Mouse (Mus musculus): ENCODE measurements at regions not wholly inside any gene's neighbourhood (a gene's known extent, or its start where the extent isn't known, plus 50 kb on each side); places are given as distances from the start of the nearest gene placed in this dataset.
A peak's percentile ranks its signal among the peaks of the same experiment; 100 is the strongest.

DNA sequence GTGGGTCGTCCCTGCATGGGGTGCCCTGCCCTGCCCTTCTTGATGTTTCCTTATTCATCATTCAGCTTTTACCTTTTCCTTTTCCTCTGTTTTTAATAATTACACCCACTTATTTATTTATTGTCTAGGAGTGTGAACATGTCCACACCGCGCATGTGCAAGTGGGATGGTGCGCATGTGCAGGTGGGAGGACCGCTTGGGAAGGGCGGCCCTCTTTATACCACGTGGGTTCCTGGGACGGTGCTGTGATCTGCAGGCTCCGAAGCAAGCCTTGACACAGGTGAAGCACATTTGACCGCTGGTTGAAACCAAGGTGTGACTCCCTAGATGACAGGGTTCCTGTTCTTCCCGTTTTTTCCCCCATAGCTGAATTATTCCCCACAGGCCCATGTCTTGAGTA is 60.0 kb downstream of the Syf2 start:
- intact Hi-C loops (cut with DNase I), result no loop called here
- no peak for DNase-seq (ENCODE audit: extremely low spot score in 1 of 2, low spot score in 2 of 2)

DNA sequence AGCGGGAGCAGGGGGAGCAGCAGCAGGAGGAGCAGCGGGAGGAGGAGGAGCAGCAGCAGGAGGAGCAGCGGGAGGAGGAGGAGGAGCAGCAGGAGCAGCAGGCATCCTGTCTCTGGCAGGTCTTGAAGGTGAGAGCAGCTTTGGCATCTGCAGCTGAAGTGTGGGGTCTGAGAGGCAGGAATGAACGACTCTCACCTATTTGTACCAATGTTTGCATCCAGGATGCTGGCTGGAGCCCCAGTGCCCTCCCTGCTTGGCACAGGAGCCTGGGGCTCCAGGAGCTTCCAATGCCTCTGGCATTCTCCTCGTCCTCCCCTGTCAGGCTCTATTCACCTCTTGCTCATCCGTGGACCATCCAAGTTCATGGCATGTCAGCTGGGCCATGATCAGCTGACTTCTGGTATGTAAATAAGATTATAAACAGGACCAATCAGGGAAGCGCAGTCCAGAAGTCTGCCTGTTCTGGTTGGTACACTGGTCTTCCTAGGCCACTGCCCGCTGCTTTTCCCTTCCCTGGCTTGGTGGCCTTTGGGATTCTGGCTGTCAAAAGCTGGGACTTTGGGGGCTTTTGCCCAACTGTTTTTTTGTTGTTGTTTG is 62.9 kb downstream of the Syf2 start:
- no peak for DNase-seq (ENCODE audit: extremely low spot score in 1 of 2, low spot score in 2 of 2)
- intact Hi-C loops (cut with DNase I), result no loop called here

DNA sequence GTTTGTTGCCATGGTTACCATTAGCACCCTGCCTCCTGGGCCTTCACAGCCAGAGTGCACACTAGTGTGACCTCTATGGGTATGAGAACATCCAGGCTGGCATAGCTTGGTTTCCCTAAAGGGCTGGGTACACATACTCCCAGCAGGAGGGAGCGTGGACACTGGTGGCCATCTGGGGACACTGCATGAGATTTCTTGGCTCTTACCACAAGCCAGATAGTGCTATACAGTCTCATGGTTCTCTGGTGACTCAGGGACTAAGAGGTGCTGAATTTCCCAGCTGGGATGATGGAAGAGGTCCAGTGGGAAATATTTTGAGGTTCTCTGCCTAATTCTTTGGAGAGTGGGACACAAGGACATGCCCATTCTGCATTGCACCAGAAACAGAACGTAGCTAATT is 63.5 kb downstream of the Syf2 start:
- DNase-seq (ENCODE audit: extremely low spot score in 1 of 2, low spot score in 2 of 2), result no peak
- intact Hi-C loops (cut with DNase I), result no loop called here

DNA sequence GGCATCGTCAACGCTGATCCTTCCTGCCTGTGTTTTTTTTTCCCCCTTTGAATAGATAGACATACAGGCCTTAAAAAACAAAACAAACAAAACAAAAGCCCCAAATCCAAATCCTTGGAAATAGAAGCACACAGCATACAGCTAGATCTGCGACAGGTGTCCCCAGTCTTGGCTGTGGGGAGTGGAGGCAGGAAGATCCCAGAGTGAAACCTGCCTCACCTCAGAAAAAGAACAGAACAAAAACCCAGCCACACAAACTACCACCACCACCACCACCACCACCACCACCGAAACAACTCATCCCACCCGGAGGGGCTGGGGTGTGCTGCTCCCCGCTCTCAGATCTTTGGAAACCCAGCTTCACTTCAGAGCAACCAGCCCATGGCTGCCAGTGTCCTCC is 64.0 kb downstream of the Syf2 start:
- intact Hi-C loops (cut with DNase I), result no loop called here
- no peak for DNase-seq (ENCODE audit: extremely low spot score in 1 of 2, low spot score in 2 of 2)

DNA sequence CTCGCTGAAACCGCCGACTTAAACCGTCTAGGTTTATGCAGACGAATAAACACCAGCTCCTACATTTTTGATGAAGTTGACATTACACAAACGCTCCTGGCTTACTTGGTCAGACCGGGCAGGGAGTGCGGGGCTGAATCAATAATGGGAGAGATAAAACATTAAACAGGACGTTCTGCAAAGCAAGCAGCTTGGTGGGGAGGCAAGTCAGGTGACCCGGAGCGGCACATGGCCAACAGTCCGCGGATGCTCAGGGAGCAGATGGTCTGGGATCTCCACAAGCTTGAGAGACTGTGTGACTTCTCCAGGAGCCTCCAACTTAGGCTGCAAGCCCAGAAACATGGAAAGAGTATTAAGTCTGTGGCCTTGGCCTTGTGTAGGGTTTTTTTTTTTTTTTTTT is 64.4 kb downstream of the Syf2 start:
- DNase-seq (ENCODE audit: extremely low spot score in 1 of 2, low spot score in 2 of 2), result peak in 1 of 2 experiments; percentile 69
- intact Hi-C loops (cut with DNase I), result no loop called here

DNA sequence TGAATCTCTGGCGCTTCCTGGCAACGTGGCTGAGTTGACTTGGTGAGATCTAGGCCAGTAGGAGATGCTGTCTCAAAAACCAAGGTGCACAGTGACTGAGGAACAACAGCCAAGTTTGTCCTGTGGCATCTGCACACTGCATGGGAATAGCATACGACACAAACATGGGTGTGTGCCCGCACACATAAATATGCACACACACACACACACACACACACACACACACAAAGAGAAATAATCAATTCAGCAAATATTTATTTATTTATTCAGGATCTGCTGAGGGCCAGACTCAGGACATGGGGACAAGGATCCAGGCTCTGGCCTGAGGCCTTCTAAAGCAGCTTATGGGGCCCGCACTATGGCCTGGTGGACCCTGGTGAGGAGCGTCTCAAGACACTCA is 65.4 kb downstream of the Syf2 start:
- intact Hi-C loops (cut with DNase I), result no loop called here
- no peak for DNase-seq (ENCODE audit: extremely low spot score in 1 of 2, low spot score in 2 of 2)

DNA sequence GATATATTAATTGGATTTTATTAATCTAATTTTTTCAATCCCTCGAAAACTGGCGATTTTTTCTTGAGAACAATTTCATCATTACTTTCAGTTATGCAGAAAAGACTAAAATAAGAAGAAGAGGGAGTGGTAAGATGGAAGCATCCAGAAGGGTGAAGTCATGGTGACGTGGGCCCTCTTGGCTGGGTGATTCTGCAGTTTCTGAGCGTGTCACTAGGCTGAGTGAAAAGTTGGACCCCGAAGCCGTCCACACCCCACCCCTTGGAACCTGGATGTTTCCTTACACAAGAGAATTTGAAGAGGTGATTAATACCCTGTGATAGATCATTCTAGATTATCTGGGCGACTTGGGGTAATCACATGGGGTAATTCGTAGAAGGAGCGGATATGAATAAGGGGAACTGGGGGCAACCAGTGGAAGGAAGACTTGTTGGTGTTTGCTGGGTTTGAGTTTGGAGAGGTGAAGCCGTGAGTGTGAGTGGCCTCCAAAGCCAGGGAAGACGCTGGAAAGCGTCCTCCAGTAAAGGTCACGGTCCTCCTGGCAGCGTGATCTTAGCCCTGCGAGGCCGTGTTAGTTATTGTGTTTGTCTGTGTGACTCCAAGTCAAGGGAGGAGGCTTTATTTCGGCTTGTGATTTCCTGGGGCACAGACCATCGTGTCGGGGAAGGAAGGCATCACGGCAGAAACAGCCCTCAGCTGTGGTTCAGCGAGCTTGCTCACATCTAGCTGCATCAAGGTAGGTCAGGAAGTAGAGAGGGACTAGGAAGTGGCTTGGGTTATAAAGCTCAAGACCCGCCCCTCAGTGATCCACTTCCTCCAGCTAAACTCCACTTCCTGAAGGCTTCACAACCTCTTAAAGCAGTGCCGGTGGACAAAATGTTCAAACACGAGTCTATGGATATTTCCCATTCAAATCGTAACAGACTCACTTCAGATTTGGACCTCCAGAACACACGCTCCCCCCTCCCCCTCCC is 67.0 kb downstream of the Syf2 start:
- intact Hi-C loops (cut with DNase I), result no loop called here
- no peak for DNase-seq (ENCODE audit: extremely low spot score in 1 of 2, low spot score in 2 of 2)

DNA sequence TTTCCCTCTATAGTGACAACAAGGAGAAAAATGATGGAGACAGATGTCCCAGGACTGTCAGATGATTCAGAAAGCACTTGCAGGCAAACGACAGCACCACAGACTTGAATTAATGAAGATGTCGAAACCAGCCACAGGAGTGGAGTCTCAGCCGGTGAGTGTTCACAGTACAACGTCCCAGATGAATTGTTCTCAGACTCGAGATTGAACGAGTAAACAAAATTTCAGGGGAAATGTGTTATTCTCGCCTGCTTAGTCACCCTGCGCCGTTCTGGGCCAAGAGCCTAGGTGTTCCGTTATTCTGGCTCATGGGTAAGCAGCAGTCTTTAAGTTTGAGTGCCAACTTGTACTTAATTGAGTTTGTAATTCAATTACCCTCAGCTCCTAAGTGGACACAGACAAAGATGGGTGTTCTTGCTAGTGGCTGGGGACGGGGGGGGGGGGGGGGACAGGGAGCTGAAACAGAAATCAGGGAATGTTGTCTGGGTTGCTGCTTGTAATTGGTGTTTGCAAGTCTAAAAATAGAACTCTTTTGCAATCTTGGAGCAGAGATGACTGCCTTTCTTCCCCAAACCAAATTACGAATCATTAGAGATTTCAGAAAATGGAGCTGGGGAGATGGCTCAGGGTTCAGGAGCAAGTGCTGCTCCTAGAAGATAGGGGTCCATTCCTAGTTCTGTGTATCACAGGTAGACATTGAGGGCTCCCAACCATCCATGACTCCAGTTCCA is 68.4 kb downstream of the Syf2 start:
- DNase-seq (ENCODE audit: extremely low spot score in 1 of 2, low spot score in 2 of 2), result no peak
- intact Hi-C loops (cut with DNase I), result no loop called here

DNA sequence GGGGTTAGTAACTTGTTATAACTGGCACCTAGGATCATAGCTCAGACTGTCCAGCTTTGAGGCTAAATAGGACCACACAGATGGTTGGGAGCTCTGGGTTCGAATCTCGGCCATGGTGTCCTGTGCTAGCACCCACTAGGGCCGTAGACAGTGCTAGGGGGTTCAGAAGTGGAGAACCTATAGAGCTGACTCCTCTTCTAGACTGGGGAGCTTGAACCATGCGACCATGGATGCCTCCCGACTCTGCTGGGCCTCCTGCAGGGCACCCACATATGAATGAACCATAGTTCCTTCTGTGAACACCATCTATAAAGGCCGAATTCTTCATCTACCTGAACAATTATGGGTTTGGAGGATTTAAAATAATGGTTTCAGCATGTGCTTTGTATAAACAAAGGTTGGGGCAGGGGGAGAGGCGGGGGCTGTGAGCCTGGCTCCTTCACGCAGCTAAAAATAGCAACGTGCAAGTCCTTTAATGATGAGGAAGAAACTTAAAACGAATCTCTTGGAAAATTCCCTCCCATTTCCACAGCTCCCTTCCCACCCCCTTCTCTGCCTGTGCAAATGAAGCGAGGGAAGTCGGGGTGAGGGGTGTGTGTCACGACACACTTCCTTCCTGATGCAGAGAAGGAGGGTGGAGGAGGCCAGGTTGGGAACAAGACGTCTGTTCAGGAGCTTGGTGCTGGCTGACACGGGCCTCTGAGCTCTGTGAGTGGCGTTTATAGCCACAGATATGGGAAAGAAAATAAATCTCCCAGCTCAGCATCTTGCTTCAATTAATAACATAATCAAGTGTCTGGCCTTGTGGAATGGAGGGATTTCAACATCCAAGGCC is 71.6 kb downstream of the Syf2 start:
- intact Hi-C loops (cut with DNase I), result no loop called here
- no peak for DNase-seq (ENCODE audit: extremely low spot score in 1 of 2, low spot score in 2 of 2)

DNA sequence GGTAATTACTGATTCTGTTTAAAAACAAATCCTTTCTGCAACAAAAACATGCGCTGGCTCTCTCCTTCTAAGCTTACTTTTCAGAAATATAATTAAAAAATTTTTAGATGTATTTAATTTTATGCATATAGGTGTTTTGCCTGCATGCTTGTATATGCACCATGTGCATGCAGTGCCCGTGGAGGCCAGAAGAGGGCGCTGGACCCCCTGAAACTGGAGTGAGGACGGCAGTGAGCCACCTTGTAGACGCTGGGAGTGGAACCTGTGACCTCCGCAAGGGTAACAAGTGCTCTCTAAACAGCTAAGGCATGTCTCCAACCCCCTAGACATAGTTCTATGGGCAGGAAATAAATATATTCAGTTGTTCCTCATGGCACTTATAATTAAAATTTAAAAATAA is 80.7 kb downstream of the Syf2 start:
- intact Hi-C loops (cut with DNase I), result no loop called here
- no peak for DNase-seq (ENCODE audit: extremely low spot score in 1 of 2, low spot score in 2 of 2)

DNA sequence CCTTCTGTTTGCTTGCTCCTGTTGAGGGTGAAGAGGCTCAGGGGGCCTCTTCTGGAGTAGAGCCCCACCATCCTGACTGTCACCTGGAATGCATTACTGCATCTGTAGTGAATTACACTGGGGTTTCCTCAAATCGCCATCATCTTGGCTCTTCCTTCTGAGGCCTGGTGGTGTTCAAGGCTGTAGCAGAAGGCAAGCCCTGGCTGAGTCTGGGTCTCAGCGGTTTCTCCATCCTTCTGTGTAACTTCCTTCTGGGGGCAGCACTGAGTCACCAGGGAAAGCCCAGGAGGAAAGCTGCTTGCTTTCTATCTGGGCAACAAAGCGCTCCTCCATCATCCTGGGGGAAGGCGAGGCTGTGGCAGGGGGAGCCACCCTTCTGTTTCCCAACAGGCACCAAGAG is 82.2 kb downstream of the Syf2 start:
- DNase-seq (ENCODE audit: extremely low spot score in 1 of 2, low spot score in 2 of 2), result no peak

DNA sequence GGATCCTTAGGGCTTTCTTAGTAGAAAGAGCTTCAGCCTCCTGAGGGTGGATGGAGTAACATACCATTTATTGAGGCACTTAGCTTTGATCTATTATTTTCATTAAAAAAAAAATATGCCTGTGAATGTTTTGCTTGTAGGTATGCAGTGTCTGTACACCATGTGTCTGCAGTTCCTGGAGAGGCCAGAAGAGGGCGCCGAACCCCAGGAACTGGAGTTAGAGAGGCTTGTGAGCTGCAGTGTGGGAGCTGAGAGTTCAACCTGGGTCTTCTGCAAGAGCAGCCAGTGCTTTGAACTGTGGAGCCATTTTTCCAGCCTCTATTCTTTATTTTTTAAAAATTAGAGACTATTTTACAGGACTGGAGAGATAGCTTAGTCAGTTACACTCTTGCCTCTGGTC is 83.2 kb downstream of the Syf2 start:
- DNase-seq (ENCODE audit: extremely low spot score in 1 of 2, low spot score in 2 of 2), result no peak
- intact Hi-C loops (cut with DNase I), result no loop called here

More for the DNA sequence above, 82.2 kb downstream of the Syf2 start:
- intact Hi-C loops (cut with DNase I), result no loop called here

DNA sequence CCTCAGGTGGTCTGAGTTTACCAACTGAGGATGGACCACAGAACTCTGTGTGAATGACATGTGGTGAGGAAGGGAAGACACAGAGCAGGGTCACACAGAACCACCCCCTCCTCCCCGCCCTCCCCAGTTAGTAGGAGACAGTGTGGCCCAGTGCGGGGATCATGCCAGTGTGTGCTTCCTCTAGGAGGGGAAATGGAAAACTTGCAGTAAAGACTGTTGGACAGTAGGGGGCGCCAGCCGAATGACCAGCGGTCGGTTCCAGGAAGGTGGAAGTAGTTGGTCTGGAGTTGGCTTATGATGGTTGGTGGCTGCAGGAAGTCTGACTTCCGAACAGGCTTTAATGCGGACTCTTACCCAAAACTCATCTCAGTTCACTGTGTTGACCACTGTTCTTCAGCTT is 87.3 kb downstream of the Syf2 start:
- peak in 1 of 2 experiments; percentile 62 for DNase-seq (ENCODE audit: extremely low spot score in 1 of 2, low spot score in 2 of 2)
- intact Hi-C loops (cut with DNase I), result no loop called here

DNA sequence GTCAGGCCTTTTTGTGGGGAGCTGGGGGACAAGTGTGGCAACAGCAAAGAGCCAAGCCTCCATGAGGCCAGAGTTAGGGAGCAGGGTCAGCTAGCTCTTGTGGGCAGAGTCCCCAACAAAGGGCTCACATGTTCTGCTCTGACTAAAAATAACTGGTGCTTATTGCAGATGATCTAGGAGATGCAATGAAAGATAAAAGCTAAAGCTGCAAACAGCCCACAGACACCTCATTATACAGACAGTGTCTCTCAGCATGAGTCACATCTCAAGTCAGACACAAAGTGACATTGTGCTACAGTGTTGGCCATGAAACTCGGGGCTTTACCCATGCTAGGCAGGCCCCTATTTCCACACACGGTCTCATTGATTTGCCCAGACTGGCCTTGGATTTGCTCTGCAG is 88.4 kb downstream of the Syf2 start:
- DNase-seq (ENCODE audit: extremely low spot score in 1 of 2, low spot score in 2 of 2), result no peak
- intact Hi-C loops (cut with DNase I), result no loop called here

DNA sequence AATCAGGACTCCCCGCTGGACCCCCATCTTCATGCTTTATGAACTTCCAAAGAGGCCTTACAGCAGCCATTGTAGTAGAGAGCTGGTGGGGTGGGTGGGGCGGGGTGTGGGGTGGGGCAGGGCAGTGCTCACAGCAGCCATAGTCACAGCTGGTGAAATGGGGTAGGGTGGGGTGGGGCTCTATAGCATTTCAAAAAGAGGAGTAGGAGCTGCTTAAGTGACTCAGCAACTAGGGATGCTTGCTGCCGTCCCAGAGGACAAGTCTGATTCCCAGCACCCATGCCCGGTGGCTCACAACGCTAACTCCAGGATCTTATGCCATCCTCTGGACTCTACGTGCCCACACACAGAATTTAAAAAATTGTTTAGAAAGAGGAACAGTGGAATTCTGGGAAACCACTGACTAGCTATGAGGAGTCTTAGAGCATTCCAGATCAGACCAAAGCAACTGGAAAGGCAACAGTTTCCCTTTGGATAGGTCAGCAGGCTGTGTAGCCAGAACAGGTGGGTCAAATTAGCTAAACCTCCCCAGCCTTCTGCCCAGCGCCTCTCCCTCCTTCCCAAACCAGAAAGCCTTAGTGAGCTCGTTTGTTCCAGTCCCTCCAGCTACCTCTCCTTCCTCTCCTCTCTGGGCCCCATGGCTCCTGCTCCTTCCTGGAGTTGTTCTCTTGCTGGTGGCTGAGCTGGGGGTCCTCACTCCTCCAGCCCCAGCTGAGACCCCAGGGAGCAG is 89.7 kb downstream of the Syf2 start:
- intact Hi-C loops (cut with DNase I), result no loop called here

DNA sequence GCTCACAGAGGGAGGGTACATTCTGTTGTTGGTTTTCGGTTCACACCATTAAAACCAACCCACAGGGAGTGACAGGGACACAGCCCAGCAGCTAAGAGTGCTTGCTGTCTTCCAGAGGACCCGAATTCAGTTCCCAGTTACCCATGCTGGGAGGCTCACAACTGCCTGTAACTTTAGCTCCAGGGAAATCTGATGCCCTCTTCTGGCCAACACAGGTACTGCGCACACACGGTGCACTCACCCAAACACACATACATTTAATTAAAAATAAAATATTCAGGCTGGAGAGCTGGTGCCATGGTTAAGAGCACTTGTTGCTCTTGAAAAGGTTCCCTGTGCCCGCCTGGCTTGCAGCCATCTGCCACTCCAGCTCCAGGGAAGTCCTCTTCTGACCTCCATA is 92.5 kb downstream of the Syf2 start:
- DNase-seq (ENCODE audit: extremely low spot score in 1 of 2, low spot score in 2 of 2), result no peak
- intact Hi-C loops (cut with DNase I), result no loop called here

More for the DNA sequence above, 89.7 kb downstream of the Syf2 start:
- no peak for DNase-seq (ENCODE audit: extremely low spot score in 1 of 2, low spot score in 2 of 2)

DNA sequence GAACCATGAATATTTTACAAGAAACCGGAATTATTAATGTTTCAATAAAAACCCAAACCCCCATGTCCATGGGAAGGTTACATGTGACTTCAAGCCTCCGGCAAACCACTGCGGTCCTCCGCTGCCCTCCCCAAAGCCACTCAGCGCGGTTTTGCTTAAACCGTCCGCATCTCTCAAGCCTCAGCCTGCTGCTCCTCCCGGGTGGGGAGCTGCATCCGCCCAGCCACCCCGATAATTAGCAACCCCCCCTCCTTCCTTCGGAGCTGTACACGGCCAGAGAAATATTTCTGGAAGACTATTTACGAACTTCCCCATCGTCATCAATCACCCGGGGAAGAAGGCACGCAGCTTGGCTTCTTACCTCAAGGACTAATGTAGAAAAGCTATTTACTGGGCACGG is 94.7 kb upstream of the Runx3 start:
- DNase-seq (ENCODE audit: extremely low spot score in 1 of 2, low spot score in 2 of 2), result no peak
- intact Hi-C loops (cut with DNase I), result no loop called here

DNA sequence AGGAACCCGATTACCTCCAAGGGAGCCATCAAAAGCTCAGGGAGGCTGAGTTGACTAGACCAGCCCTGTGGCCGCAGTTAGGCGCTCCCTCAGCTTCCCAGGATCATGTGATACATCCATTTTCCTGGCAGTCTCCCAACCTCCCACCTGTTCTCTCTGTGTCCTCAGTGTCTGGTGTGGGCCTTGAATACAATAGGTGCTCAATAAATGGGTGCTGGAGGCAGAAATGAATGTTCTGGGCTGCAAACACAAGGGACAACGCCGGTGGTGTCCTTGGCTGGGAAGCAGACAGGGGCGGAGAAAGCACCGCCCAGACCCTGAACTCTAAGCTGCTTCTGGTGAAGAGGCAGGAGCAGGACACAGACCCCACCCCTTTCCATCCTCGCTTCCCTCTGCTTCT is 93.3 kb upstream of the Runx3 start:
- intact Hi-C loops (cut with DNase I), result no loop called here

More for the DNA sequence above, 93.3 kb upstream of the Runx3 start:
- no peak for DNase-seq (ENCODE audit: extremely low spot score in 1 of 2, low spot score in 2 of 2)
